Mouse (Mus musculus) liver, embryonic 13.5 days (tissue): ENCODE measurements around the gene Plekhh2. TPM values are rescaled to one million over a fixed set of nuclear protein-coding genes. Genes with fewer than 3 reads are reported as not detected.

ENCODE experiments used
- polyA plus RNA-seq: library from polyadenylated mRNA; unstranded; fragments of >200 nt; fragmentation: Nextera tagmentation; extraction: Ambion mirVana; gene quantifications from 2 replicates; pipeline ENCODE4 v1.2.1, GENCODE M21; 2015

Gene Plekhh2
- polyA plus RNA-seq, 1 experiment from 2014 or later = 0.39 TPM

Other genes with a start within 250 kb of the Plekhh2 start
- gene Thada, start 45.7 kb upstream of the Plekhh2 start, polyA plus RNA-seq = 3.0 and 3.5 TPM in 2 replicates
- 2.5 TPM in 2 replicates for gene Dync2li1, start 114.6 kb downstream of the Plekhh2 start, polyA plus RNA-seq
- 0.40 and 0.44 TPM in 2 replicates for gene Abcg8, start 164.4 kb downstream of the Plekhh2 start, polyA plus RNA-seq
- gene Abcg5, start 171.1 kb downstream of the Plekhh2 start, polyA plus RNA-seq = 0.23 and 0.34 TPM in 2 replicates